Mouse (Mus musculus): ENCODE results near the gene Cyp2j8. TPM values are rescaled to one million over a fixed set of nuclear protein-coding genes. Genes with fewer than 3 reads are reported as not detected.
A peak's percentile ranks its signal among the peaks of the same experiment; 100 is the strongest.
"Not testable (repeated sequence)": the region's sequence is repeated elsewhere in the genome, so short reads cannot be mapped to it uniquely, and the experiment has no call there.

The Cyp2j8 gene
- polyA plus RNA-seq (2014; fragmentation: Nextera tagmentation; extraction: Ambion mirVana) = not detected in 2 replicates

DNA sequence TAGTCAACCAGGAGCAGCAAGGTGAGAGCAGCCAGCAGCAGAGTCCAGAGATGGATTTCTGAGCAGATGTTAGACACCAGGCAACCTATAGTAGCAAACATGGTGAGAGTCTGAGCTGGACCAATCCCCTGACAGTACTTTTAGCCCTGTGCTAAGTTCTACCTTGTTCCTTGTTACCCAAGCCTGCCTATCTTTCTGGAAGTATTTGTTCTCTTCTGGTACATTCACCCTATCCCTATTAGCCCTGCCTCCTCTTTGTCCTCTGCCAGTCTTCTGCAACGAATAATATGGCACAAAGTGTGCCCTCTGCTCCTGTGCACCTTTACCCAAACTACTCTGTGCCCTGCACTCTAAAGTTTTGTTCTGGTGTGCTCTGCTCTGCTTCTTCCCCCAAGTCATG, at the start of gene Cyp2j8:
Gene Cyp2j8, minus strand, starts transcription at position 101 of the 400 bp plus-strand sequence.
- 83% methylated on average over 1 of the region's 1 CpGs for WGBS
- Histone ChIP-seq H3K27me3 (ENCODE audit: control insufficient read depth, insufficient read depth, low read length) (no peaks in the 10 kb centered on the region), H3K27ac (replicated peaks; ENCODE audit: low read depth, low read length) (no peak within 1 kb of the TSS), H3K9me3 (replicated peaks; ENCODE audit: control insufficient read depth, low read length) (no peaks in the 10 kb centered on the region), H3K4me3 (ENCODE audit: low read depth, low read length) (no peak within 1 kb of the TSS), H3K9ac (replicated peaks; ENCODE audit: low read length) (no peak within 1 kb of the TSS), H3K36me3 (replicated peaks; ENCODE audit: control insufficient read depth, insufficient read depth, low read depth, low read length) (no peaks in the 10 kb centered on the region), H3K4me1 (ENCODE audit: control insufficient read depth, insufficient read depth, low read length) (no peaks in the 10 kb centered on the region), H3K4me2 (ENCODE audit: low read depth, low read length) (no peak within 1 kb of the TSS)
- no peak for DNase-seq (ENCODE audit: low spot score)
- no peak for ATAC-seq (replicated peaks; ENCODE audit: insufficient number of reproducible peaks, low FRiP score, low TSS enrichment, low read depth)

DNA sequence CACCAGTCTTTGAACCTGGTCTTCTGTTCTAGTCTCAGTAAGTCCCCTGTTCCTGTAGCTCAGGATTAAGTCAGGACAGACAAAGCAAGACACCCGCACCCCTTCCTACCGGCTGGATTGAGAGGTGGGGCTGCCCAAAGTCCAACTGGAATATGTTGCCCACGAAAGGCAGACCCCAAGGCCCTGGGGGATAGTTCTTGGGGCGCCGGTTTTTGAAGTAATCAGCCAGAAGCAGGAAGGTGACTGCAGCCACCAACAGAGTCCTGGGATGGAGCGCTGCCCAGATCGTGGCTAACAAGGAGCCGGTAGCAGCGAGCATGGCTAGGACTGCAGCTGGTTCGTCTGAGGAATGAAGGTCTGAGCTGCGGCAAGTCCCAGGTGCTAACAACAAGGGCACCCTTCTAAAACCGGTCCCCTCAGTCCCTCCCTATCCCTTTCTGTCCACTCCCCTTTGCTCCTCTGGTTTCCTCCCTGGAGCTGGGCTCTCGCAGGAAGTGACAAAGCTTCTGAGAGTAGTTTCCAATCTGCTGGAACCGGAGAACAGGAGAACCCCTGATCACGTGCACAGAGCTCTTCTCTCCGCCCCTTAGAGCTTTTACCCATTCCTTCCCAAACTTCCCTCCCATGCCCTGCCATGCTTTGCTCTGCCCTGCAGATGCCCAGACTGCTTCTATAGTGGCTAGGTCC, 46.1 kb upstream of the Cyp2j8 start, which contains the start of gene Cyp2j6:
Gene Cyp2j6, minus strand, starts transcription at position 529 of the 687 bp plus-strand sequence.
- H3K36me3 ChIP-seq (replicated peaks; ENCODE audit: control insufficient read depth, insufficient read depth, low read depth, low read length) = no peaks in the 10 kb centered on the region
- H3K27me3 ChIP-seq (ENCODE audit: control insufficient read depth, insufficient read depth, low read length) = no peaks in the 10 kb centered on the region
- no peaks in the 10 kb centered on the region for H3K4me1 ChIP-seq (ENCODE audit: control insufficient read depth, insufficient read depth, low read length)
- no peaks in the 10 kb centered on the region for H3K9me3 ChIP-seq (replicated peaks; ENCODE audit: control insufficient read depth, low read length)
- H3K4me3 ChIP-seq (ENCODE audit: low read depth, low read length) = peak within 1 kb of the TSS; percentile 61
- peak within 1 kb of the TSS; percentile 58 for H3K4me2 ChIP-seq (ENCODE audit: low read depth, low read length)
- DNase-seq (ENCODE audit: low spot score) (peak; percentile 77), ATAC-seq (replicated peaks; ENCODE audit: insufficient number of reproducible peaks, low FRiP score, low TSS enrichment, low read depth) (peak; percentile 96)
- H3K27ac ChIP-seq (replicated peaks; ENCODE audit: low read depth, low read length) = 0 out of 2 replicates have a peak within 1 kb of the TSS, but pooled peaks have one; percentile 47
- peak within 1 kb of the TSS; percentile 80 for H3K9ac ChIP-seq (replicated peaks; ENCODE audit: low read length)
- WGBS = 3% methylated on average over 16 of the region's 16 CpGs

DNA sequence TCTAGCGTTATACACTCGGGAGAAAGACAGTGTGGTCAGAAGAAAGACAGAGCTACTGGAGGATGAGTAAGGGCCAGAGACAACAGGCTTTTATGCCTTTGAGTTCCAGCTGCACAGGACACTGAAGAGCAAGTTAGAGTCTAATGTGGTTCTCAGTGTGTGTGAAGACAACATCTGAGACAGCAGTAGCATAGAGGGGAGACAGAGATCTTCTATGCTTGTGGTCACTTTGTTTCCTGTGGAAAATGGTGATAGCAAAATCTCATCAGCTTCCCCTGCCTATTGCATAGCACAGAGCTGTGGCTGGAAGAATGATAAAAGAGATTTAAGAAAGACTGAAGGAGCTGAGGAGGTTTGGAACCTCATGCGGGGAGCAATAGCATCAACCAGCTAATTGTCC, 44.4 kb upstream of the Cyp2j8 start:
- WGBS = 93% methylated on average over 3 of the region's 3 CpGs
- Histone ChIP-seq H3K4me3 (ENCODE audit: low read depth, low read length) (no peak overlapping the region), H3K9me3 (replicated peaks; ENCODE audit: control insufficient read depth, low read length) (no peaks in the 10 kb centered on the region), H3K4me1 (ENCODE audit: control insufficient read depth, insufficient read depth, low read length) (no peaks in the 10 kb centered on the region), H3K36me3 (replicated peaks; ENCODE audit: control insufficient read depth, insufficient read depth, low read depth, low read length) (no peaks in the 10 kb centered on the region), H3K9ac (replicated peaks; ENCODE audit: low read length) (no peak overlapping the region), H3K27me3 (ENCODE audit: control insufficient read depth, insufficient read depth, low read length) (no peaks in the 10 kb centered on the region), H3K27ac (replicated peaks; ENCODE audit: low read depth, low read length) (no peak overlapping the region), H3K4me2 (ENCODE audit: low read depth, low read length) (no peak overlapping the region)
- DNase-seq (ENCODE audit: low spot score) (no peak), ATAC-seq (replicated peaks; ENCODE audit: insufficient number of reproducible peaks, low FRiP score, low TSS enrichment, low read depth) (no peak)

DNA sequence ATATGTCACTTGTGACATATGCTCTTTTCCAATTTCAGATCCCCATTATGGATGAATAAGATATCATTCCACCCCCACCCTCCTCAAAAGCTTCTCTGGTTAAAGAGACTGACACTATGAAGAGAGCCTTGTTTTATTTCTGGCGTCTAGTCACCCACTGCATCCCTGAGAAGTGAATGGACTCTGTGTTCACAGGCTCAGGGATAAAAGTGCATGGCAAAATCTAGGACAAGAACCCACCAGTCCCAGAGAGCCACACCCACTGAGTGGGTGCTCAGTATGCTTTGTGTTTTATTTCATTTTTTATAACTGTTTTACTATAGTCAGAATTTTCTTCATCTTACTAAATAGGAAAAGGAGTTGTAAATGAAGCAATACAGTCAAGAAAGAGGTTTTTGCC, 38.8 kb upstream of the Cyp2j8 start:
- no peaks in the 10 kb centered on the region for H3K9me3 ChIP-seq (replicated peaks; ENCODE audit: control insufficient read depth, low read length)
- ATAC-seq (replicated peaks; ENCODE audit: insufficient number of reproducible peaks, low FRiP score, low TSS enrichment, low read depth) = no peak
- no peak overlapping the region for H3K4me3 ChIP-seq (ENCODE audit: low read depth, low read length)
- H3K27me3 ChIP-seq (ENCODE audit: control insufficient read depth, insufficient read depth, low read length) = no peaks in the 10 kb centered on the region
- no peak overlapping the region for H3K9ac ChIP-seq (replicated peaks; ENCODE audit: low read length)
- no peaks in the 10 kb centered on the region for H3K4me1 ChIP-seq (ENCODE audit: control insufficient read depth, insufficient read depth, low read length)
- no peak for DNase-seq (ENCODE audit: low spot score)
- no peak overlapping the region for H3K27ac ChIP-seq (replicated peaks; ENCODE audit: low read depth, low read length)
- no peaks in the 10 kb centered on the region for H3K36me3 ChIP-seq (replicated peaks; ENCODE audit: control insufficient read depth, insufficient read depth, low read depth, low read length)
- 35% methylated on average over 1 of the region's 1 CpGs for WGBS
- no peak overlapping the region for H3K4me2 ChIP-seq (ENCODE audit: low read depth, low read length)

DNA sequence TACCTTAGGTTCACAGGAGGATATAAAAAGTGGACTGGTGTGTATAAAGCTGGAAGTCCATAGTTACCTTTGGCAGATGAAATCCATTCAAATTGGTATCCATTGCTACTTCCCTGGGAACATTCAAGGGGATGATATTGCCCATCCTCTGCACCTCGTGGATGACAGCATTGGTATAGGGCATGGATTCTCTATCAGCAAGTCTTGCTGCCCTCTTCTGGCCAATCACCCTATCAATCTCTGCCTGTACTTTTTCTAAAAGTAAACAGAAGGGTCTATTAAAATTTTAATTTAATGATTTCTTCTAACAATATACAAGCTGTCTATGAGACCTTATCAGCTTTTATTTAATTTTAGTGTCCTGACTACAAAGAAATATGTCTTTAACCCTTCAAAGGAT, 18.6 kb upstream of the Cyp2j8 start:
- Histone ChIP-seq H3K4me2 (ENCODE audit: low read depth, low read length) (no peak overlapping the region), H3K27ac (replicated peaks; ENCODE audit: low read depth, low read length) (no peak overlapping the region), H3K4me1 (ENCODE audit: control insufficient read depth, insufficient read depth, low read length) (no peaks in the 10 kb centered on the region), H3K4me3 (ENCODE audit: low read depth, low read length) (no peak overlapping the region), H3K36me3 (replicated peaks; ENCODE audit: control insufficient read depth, insufficient read depth, low read depth, low read length) (no peaks in the 10 kb centered on the region), H3K9me3 (replicated peaks; ENCODE audit: control insufficient read depth, low read length) (no peaks in the 10 kb centered on the region), H3K9ac (replicated peaks; ENCODE audit: low read length) (no peak overlapping the region), H3K27me3 (ENCODE audit: control insufficient read depth, insufficient read depth, low read length) (no peaks in the 10 kb centered on the region)
- 22% methylated on average over 1 of the region's 1 CpGs for WGBS
- DNase-seq (ENCODE audit: low spot score) (no peak), ATAC-seq (replicated peaks; ENCODE audit: insufficient number of reproducible peaks, low FRiP score, low TSS enrichment, low read depth) (no peak)

DNA sequence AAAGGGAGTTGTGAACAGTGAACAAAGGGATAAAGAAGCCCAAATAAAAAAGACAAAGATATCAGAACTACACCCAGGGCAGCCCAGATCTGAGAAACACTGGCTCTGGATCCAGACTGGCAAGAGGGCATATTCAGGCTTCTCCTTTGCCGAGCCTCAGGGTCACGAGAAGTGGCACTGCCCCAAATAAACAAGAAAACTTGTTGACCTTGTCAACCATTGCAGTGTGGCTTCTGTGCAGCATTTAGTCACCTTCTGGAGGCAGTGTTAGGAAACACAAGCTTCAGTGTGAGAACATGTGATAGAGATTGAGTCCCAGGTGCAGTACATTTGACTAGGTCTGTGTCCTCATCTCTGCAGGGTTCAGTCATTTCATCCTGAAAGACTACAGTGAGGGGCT, 15.1 kb upstream of the Cyp2j8 start:
- H3K9me3 ChIP-seq (replicated peaks; ENCODE audit: control insufficient read depth, low read length) = no peaks in the 10 kb centered on the region
- H3K36me3 ChIP-seq (replicated peaks; ENCODE audit: control insufficient read depth, insufficient read depth, low read depth, low read length) = no peaks in the 10 kb centered on the region
- ATAC-seq (replicated peaks; ENCODE audit: insufficient number of reproducible peaks, low FRiP score, low TSS enrichment, low read depth) (no peak), DNase-seq (ENCODE audit: low spot score) (no peak)
- H3K4me3 ChIP-seq (ENCODE audit: low read depth, low read length) = no peak overlapping the region
- no peaks in the 10 kb centered on the region for H3K4me1 ChIP-seq (ENCODE audit: control insufficient read depth, insufficient read depth, low read length)
- no peaks in the 10 kb centered on the region for H3K27me3 ChIP-seq (ENCODE audit: control insufficient read depth, insufficient read depth, low read length)
- H3K27ac ChIP-seq (replicated peaks; ENCODE audit: low read depth, low read length) = no peak overlapping the region
- H3K4me2 ChIP-seq (ENCODE audit: low read depth, low read length) = no peak overlapping the region
- WGBS = 77% methylated on average over 2 of the region's 2 CpGs
- H3K9ac ChIP-seq (replicated peaks; ENCODE audit: low read length) = no peak overlapping the region

DNA sequence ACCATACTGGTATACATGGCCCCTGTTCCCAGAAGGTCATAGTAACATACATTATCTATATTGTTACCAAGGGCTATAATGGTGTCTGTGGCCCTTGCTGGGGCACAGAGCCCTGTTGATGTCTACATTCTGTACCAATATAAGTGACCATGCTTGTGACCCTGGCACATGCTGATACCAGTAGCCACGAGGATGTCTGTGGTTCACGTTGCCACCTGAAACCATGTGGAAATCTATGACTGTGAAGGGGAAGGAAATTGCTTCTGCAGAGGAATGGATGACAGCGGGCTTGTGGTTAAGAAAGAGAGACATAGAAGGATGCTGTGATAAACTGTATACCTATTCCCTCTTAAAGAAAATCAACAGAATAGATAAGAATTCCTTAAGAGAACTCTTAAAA, 2.9 kb upstream of the Cyp2j8 start:
- Histone ChIP-seq H3K27ac (replicated peaks; ENCODE audit: low read depth, low read length) (no peak overlapping the region), H3K4me1 (ENCODE audit: control insufficient read depth, insufficient read depth, low read length) (no peaks in the 10 kb centered on the region), H3K4me2 (ENCODE audit: low read depth, low read length) (no peak overlapping the region), H3K9ac (replicated peaks; ENCODE audit: low read length) (no peak overlapping the region), H3K4me3 (ENCODE audit: low read depth, low read length) (no peak overlapping the region), H3K36me3 (replicated peaks; ENCODE audit: control insufficient read depth, insufficient read depth, low read depth, low read length) (no peaks in the 10 kb centered on the region), H3K9me3 (replicated peaks; ENCODE audit: control insufficient read depth, low read length) (no peaks in the 10 kb centered on the region), H3K27me3 (ENCODE audit: control insufficient read depth, insufficient read depth, low read length) (no peaks in the 10 kb centered on the region)
- WGBS = 89% methylated on average over 3 of the region's 3 CpGs
- ATAC-seq (replicated peaks; ENCODE audit: insufficient number of reproducible peaks, low FRiP score, low TSS enrichment, low read depth) (no peak), DNase-seq (ENCODE audit: low spot score) (no peak)

DNA sequence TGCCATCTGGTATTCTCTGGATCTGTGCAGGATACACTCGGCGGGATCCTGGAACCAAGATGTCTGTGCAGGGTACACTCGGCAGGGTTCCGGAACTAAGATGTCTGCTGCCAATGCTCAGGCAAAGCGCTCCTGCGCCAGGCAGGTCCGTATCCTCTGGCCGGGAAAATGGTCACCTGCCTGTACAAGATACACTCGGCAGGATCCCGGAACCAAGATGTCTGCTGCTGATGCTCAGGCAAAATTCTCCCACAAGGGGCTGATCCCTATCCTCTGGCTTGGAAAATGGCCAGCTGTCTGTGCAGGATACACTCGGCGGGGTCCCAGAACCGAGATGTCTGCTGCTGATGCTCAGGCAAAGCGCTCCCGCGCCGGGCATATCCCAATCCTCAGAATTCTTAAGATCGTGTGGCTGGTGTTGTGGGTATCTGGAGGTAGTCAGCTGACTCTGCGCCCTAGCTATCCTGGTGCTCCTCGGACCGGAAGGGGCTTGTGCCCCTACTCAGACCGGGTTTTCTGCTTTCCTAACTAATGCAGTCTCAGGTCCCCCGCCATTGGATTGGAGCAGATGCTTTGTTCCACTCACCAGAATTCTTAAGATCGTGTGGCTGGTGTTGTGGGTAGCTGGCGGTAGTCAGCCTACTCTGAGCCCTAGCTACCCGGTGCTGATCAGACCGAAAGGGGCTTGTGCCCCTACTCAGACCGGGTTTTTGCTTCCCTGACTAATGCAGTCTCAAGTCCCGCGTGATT, 43.7 kb downstream of the Cyp2j8 start:
- H3K9ac ChIP-seq (replicated peaks; ENCODE audit: low read length); H3K4me3 ChIP-seq (ENCODE audit: low read depth, low read length); H3K4me2 ChIP-seq (ENCODE audit: low read depth, low read length); H3K9me3 ChIP-seq (replicated peaks; ENCODE audit: control insufficient read depth, low read length); ATAC-seq (replicated peaks; ENCODE audit: insufficient number of reproducible peaks, low FRiP score, low TSS enrichment, low read depth); H3K27me3 ChIP-seq (ENCODE audit: control insufficient read depth, insufficient read depth, low read length); DNase-seq (ENCODE audit: low spot score); H3K4me1 ChIP-seq (ENCODE audit: control insufficient read depth, insufficient read depth, low read length); H3K27ac ChIP-seq (replicated peaks; ENCODE audit: low read depth, low read length); H3K36me3 ChIP-seq (replicated peaks; ENCODE audit: control insufficient read depth, insufficient read depth, low read depth, low read length): not testable (repeated sequence)
- 81% methylated on average over 30 of the region's 30 CpGs for WGBS
